Mouse (Mus musculus) ES-E14 (cell line): ENCODE measurements around the gene Lrrc51. TPM values are rescaled to one million over a fixed set of nuclear protein-coding genes. Genes with fewer than 3 reads are reported as not detected.

Experiments used
- DNase-seq: peaks from one replicate; pipeline ENCODE4 v3.0.0-alpha.2; 2013; ENCODE audit warnings: low read depth, low spot score
- H3K27ac ChIP-seq: 2 replicates; pipeline ENCODE4 v1.5.1; 2012; ENCODE audit warnings: low read depth, mild to moderate bottlenecking, low read length, moderate library complexity, mixed read lengths; ENCODE audit not compliant: poor library complexity, insufficient read depth, severe bottlenecking
- H3K36me3 ChIP-seq: 2 replicates; pipeline ENCODE4 v1.6.1; 2012; ENCODE audit warnings: mild to moderate bottlenecking, low read length, moderate library complexity, mixed read lengths; ENCODE audit not compliant: control insufficient read depth, poor library complexity, insufficient read depth, severe bottlenecking
- H3K4me1 ChIP-seq, 2 experiments: fragments of 150-350 bp in 1 of 2; sonication (generic) in 1 of 2; 2 replicates each; pipeline ENCODE4 v1.6.1; 2012; ENCODE audit warnings: low read length in 2 of 2, mild to moderate bottlenecking in 1 of 2, mixed read lengths in 1 of 2; ENCODE audit not compliant: control insufficient read depth in 2 of 2, insufficient read depth in 2 of 2, poor library complexity in 1 of 2
- H3K4me3 ChIP-seq, 2 experiments: fragments of 150-350 bp in 1 of 2; sonication (generic) in 1 of 2; 2 replicates each; pipeline ENCODE4 v1.5.1; 2012; ENCODE audit warnings: low read length in 2 of 2, low read depth in 1 of 2, mild to moderate bottlenecking in 1 of 2, mixed read lengths in 1 of 2; ENCODE audit not compliant: insufficient read depth in 1 of 2, poor library complexity in 1 of 2, severe bottlenecking in 1 of 2
- H3K9ac ChIP-seq: 2 replicates; pipeline ENCODE4 v1.6.1; 2012; ENCODE audit warnings: low read depth, mild to moderate bottlenecking, low read length, mixed read lengths; ENCODE audit not compliant: poor library complexity, insufficient read depth, severe bottlenecking
- H3K9me3 ChIP-seq: fragments of 150-350 bp; sonication (generic); 2 replicates; pipeline ENCODE4 v1.6.1; 2012; ENCODE audit warnings: low read depth, mild to moderate bottlenecking, low read length; ENCODE audit not compliant: control insufficient read depth, insufficient read depth
- CHD2 ChIP-seq: IDR thresholded peaks from 2 replicates; pipeline ENCODE4 v1.6.1; 2014; ENCODE audit warnings: mild to moderate bottlenecking, low read depth, low read length, inconsistent platforms
- HCFC1 ChIP-seq: IDR thresholded peaks from 2 replicates; pipeline ENCODE4 v1.6.1; 2012; ENCODE audit warnings: low read length, inconsistent platforms, borderline replicate concordance; ENCODE audit not compliant: insufficient read depth
- MAFK ChIP-seq: IDR thresholded peaks from 2 replicates; pipeline ENCODE4 v1.6.1; 2014; ENCODE audit warnings: mild to moderate bottlenecking, low read depth, low read length, inconsistent platforms; ENCODE audit not compliant: insufficient read depth
- ZC3H11A ChIP-seq: IDR thresholded peaks from 2 replicates; pipeline ENCODE4 v1.6.1; 2012; ENCODE audit warnings: low read depth, mild to moderate bottlenecking, inconsistent platforms, low read length, borderline replicate concordance
- ZNF384 ChIP-seq: IDR thresholded peaks from 2 replicates; pipeline ENCODE4 v1.6.1; 2012; ENCODE audit warnings: low read depth, low read length, inconsistent platforms
- in situ Hi-C, 2 experiments: fragments of 600-800 bp; cut with MboI; formaldehyde crosslinking; loops; one replicate each; pipeline ENCODE4 v1.15.1; 2025; ENCODE audit warnings: low sequenced_read_pairs in 2 of 2, inconsistent platforms in 1 of 2; ENCODE audit not compliant: unreplicated experiment in 2 of 2
- total RNA-seq: library from RNA; depleted of rRNA; stranded (reverse); fragments of 300-350 nt; gene quantifications from 2 replicates; pipeline ENCODE4 v1.2.3, GENCODE M21; 2012

The Lrrc51 gene
- total RNA-seq, 1 experiment: 2.6 TPM

GRCm38 (mm10) chr7:101967256-101967655, 33.6 kb upstream of the Lrrc51 start:
- no peak overlapping the region for H3K4me3 ChIP-seq
- H3K4me1 ChIP-seq: peaks cover 3 to 6% of the 10 kb centered on the region in 2 experiments; a peak in 2 of 4 replicates
- no peaks in the 10 kb centered on the region for H3K36me3 ChIP-seq
- H3K9ac ChIP-seq: no peak overlapping the region
- no peaks in the 10 kb centered on the region for H3K9me3 ChIP-seq
- H3K27ac ChIP-seq: no peak overlapping the region
- in situ Hi-C loops: no loop called here
- TF ChIP-seq MAFK (no peak), HCFC1 (no peak), ZNF384 (no peak), ZC3H11A (no peak)
- no peak for DNase-seq

- no peak for TF ChIP-seq HCFC1
- peak; percentile 55; the same call in 1 of the 2 replicates for TF ChIP-seq MAFK
Observed at GRCm38 (mm10) chr7:101965606-101966005, 31.9 kb upstream of the Lrrc51 start.

GRCm38 (mm10) chr7:101964551-101964950, 30.9 kb upstream of the Lrrc51 start:
- 0 out of 2 replicates have a peak overlapping the region, but pooled peaks have one; percentile 28 for H3K27ac ChIP-seq
- 0 out of 2 replicates have a peak overlapping the region, but pooled peaks have one; percentile 29 for H3K9ac ChIP-seq
- H3K9me3 ChIP-seq: no peaks in the 10 kb centered on the region
- peaks cover 3 to 6% of the 10 kb centered on the region in 2 experiments; a peak in 2 of 4 replicates for H3K4me1 ChIP-seq
- no peaks in the 10 kb centered on the region for H3K36me3 ChIP-seq
- no peak for TF ChIP-seq ZC3H11A
- TF ChIP-seq CHD2: no peak
- TF ChIP-seq MAFK: no peak
- no peak for TF ChIP-seq ZNF384
- no peak for TF ChIP-seq HCFC1
- no peak overlapping the region for H3K4me3 ChIP-seq
- no peak for DNase-seq
- in situ Hi-C loops: no loop called here

More at GRCm38 (mm10) chr7:101965606-101966005, 31.9 kb upstream of the Lrrc51 start:
- H3K4me3 ChIP-seq: no peak overlapping the region
- no peak for DNase-seq
- H3K4me1 ChIP-seq: peaks cover 3 to 6% of the 10 kb centered on the region in 2 experiments; a peak in 2 of 4 replicates
- no peak overlapping the region for H3K27ac ChIP-seq
- in situ Hi-C loops: no loop called here
- H3K36me3 ChIP-seq: no peaks in the 10 kb centered on the region
- H3K9me3 ChIP-seq: no peaks in the 10 kb centered on the region
- H3K9ac ChIP-seq: no peak overlapping the region

GRCm38 (mm10) chr7:101963621-101964020, 29.9 kb upstream of the Lrrc51 start:
- H3K27ac ChIP-seq: no peak overlapping the region
- H3K36me3 ChIP-seq: no peaks in the 10 kb centered on the region
- no peak for DNase-seq
- no peak overlapping the region for H3K9ac ChIP-seq
- in situ Hi-C loops: no loop called here
- H3K9me3 ChIP-seq: no peaks in the 10 kb centered on the region
- no peak overlapping the region for H3K4me3 ChIP-seq
- TF ChIP-seq CHD2: no peak
- TF ChIP-seq MAFK: no peak
- H3K4me1 ChIP-seq: peaks cover 0 to 4% of the 10 kb centered on the region in 2 experiments; a peak in 2 of 4 replicates

- Histone ChIP-seq H3K9ac (no peak overlapping the region), H3K4me3 (no peak overlapping the region), H3K4me1 (peaks cover 0 to 4% of the 10 kb centered on the region in 2 experiments; a peak in 2 of 4 replicates), H3K27ac (no peak overlapping the region), H3K36me3 (no peaks in the 10 kb centered on the region), H3K9me3 (no peaks in the 10 kb centered on the region)
- in situ Hi-C loops: no loop called here
- DNase-seq: no peak
- TF ChIP-seq ZC3H11A (no peak), ZNF384 (no peak), CHD2 (no peak), HCFC1 (no peak), MAFK (no peak)
Observed at GRCm38 (mm10) chr7:101962829-101963228, 29.1 kb upstream of the Lrrc51 start.
